Mouse (Mus musculus): ENCODE measurements around the gene Ptprm. TPM values are rescaled to one million over a fixed set of nuclear protein-coding genes. Genes with fewer than 3 reads are reported as not detected.

Gene Ptprm
- polyA plus RNA-seq, 1 experiment = 4.6 TPM

- H3K4me1 ChIP-seq (ENCODE audit: control insufficient read depth, insufficient read depth, low read length) = peaks cover 4% of the 10 kb centered on the region; the same call in 1 of the 2 replicates
- H3K27ac ChIP-seq (ENCODE audit: control insufficient read depth, insufficient read depth, low read depth, low read length) = no peak overlapping the region
- no peak overlapping the region for H3K4me3 ChIP-seq (ENCODE audit: control insufficient read depth, low read depth, low read length)
- TF ChIP-seq POLR2A (IDR thresholded peaks at IDR 0.05; ENCODE audit: control insufficient read depth, low read depth, low read length) = no peak
- no peak for TF ChIP-seq CTCF (IDR thresholded peaks at IDR 0.05; ENCODE audit: control insufficient read depth, insufficient read depth, insufficient replicate concordance, low read depth, low read length)
- H3K36me3 ChIP-seq (ENCODE audit: control insufficient read depth, insufficient read depth, low read length) = no peaks in the 10 kb centered on the region
- no peaks in the 10 kb centered on the region for H3K27me3 ChIP-seq (ENCODE audit: control insufficient read depth, insufficient read depth, low read length)
Measured at GRCm38 (mm10) chr17:67140502-67140901, 213.8 kb downstream of the Ptprm start.

GRCm38 (mm10) chr17:67138981-67139380, 215.3 kb downstream of the Ptprm start:
- H3K27ac ChIP-seq (ENCODE audit: control insufficient read depth, insufficient read depth, low read depth, low read length) = no peak overlapping the region
- peaks cover 4% of the 10 kb centered on the region; the same call in 1 of the 2 replicates for H3K4me1 ChIP-seq (ENCODE audit: control insufficient read depth, insufficient read depth, low read length)
- no peaks in the 10 kb centered on the region for H3K36me3 ChIP-seq (ENCODE audit: control insufficient read depth, insufficient read depth, low read length)
- H3K4me3 ChIP-seq (ENCODE audit: control insufficient read depth, low read depth, low read length) = no peak overlapping the region
- TF ChIP-seq CTCF (IDR thresholded peaks at IDR 0.05; ENCODE audit: control insufficient read depth, insufficient read depth, insufficient replicate concordance, low read depth, low read length) (no peak), POLR2A (IDR thresholded peaks at IDR 0.05; ENCODE audit: control insufficient read depth, low read depth, low read length) (no peak)
- no peaks in the 10 kb centered on the region for H3K27me3 ChIP-seq (ENCODE audit: control insufficient read depth, insufficient read depth, low read length)

GRCm38 (mm10) chr17:67136876-67137275, 217.4 kb downstream of the Ptprm start:
- Histone ChIP-seq H3K36me3 (ENCODE audit: control insufficient read depth, insufficient read depth, low read length) (no peaks in the 10 kb centered on the region), H3K4me1 (ENCODE audit: control insufficient read depth, insufficient read depth, low read length) (peaks cover 4% of the 10 kb centered on the region; the same call in 1 of the 2 replicates), H3K4me3 (ENCODE audit: control insufficient read depth, low read depth, low read length) (no peak overlapping the region), H3K27me3 (ENCODE audit: control insufficient read depth, insufficient read depth, low read length) (no peaks in the 10 kb centered on the region), H3K27ac (ENCODE audit: control insufficient read depth, insufficient read depth, low read depth, low read length) (no peak overlapping the region)
- TF ChIP-seq CTCF (IDR thresholded peaks at IDR 0.05; ENCODE audit: control insufficient read depth, insufficient read depth, insufficient replicate concordance, low read depth, low read length) (no peak), POLR2A (IDR thresholded peaks at IDR 0.05; ENCODE audit: control insufficient read depth, low read depth, low read length) (no peak)

- H3K36me3 ChIP-seq (ENCODE audit: control insufficient read depth, insufficient read depth, low read length) = no peaks in the 10 kb centered on the region
- H3K4me3 ChIP-seq (ENCODE audit: control insufficient read depth, low read depth, low read length) = no peak overlapping the region
- no peak overlapping the region for H3K27ac ChIP-seq (ENCODE audit: control insufficient read depth, insufficient read depth, low read depth, low read length)
- TF ChIP-seq POLR2A (IDR thresholded peaks at IDR 0.05; ENCODE audit: control insufficient read depth, low read depth, low read length) (no peak), CTCF (IDR thresholded peaks at IDR 0.05; ENCODE audit: control insufficient read depth, insufficient read depth, insufficient replicate concordance, low read depth, low read length) (no peak)
- H3K27me3 ChIP-seq (ENCODE audit: control insufficient read depth, insufficient read depth, low read length) = no peaks in the 10 kb centered on the region
- H3K4me1 ChIP-seq (ENCODE audit: control insufficient read depth, insufficient read depth, low read length) = peaks cover 4% of the 10 kb centered on the region; the same call in 1 of the 2 replicates
Measured at GRCm38 (mm10) chr17:67136421-67136820, 217.8 kb downstream of the Ptprm start.

GRCm38 (mm10) chr17:67134235-67134634, 220.0 kb downstream of the Ptprm start:
- Histone ChIP-seq H3K4me1 (ENCODE audit: control insufficient read depth, insufficient read depth, low read length) (peaks cover 3% of the 10 kb centered on the region; the same call in 1 of the 2 replicates), H3K4me3 (ENCODE audit: control insufficient read depth, low read depth, low read length) (no peak overlapping the region), H3K27me3 (ENCODE audit: control insufficient read depth, insufficient read depth, low read length) (no peaks in the 10 kb centered on the region), H3K27ac (ENCODE audit: control insufficient read depth, insufficient read depth, low read depth, low read length) (no peak overlapping the region), H3K36me3 (ENCODE audit: control insufficient read depth, insufficient read depth, low read length) (no peaks in the 10 kb centered on the region)
- TF ChIP-seq CTCF (IDR thresholded peaks at IDR 0.05; ENCODE audit: control insufficient read depth, insufficient read depth, insufficient replicate concordance, low read depth, low read length) (no peak), POLR2A (IDR thresholded peaks at IDR 0.05; ENCODE audit: control insufficient read depth, low read depth, low read length) (no peak)

GRCm38 (mm10) chr17:67133440-67134103, 220.7 kb downstream of the Ptprm start:
- H3K27ac ChIP-seq (ENCODE audit: control insufficient read depth, insufficient read depth, low read depth, low read length) = no peak overlapping the region
- no peak overlapping the region for H3K4me3 ChIP-seq (ENCODE audit: control insufficient read depth, low read depth, low read length)
- no peaks in the 10 kb centered on the region; the same call in 1 of the 2 replicates for H3K4me1 ChIP-seq (ENCODE audit: control insufficient read depth, insufficient read depth, low read length)
- TF ChIP-seq POLR2A (IDR thresholded peaks at IDR 0.05; ENCODE audit: control insufficient read depth, low read depth, low read length) = no peak
- TF ChIP-seq CTCF (IDR thresholded peaks at IDR 0.05; ENCODE audit: control insufficient read depth, insufficient read depth, insufficient replicate concordance, low read depth, low read length) = no peak
- no peaks in the 10 kb centered on the region for H3K27me3 ChIP-seq (ENCODE audit: control insufficient read depth, insufficient read depth, low read length)
- no peaks in the 10 kb centered on the region for H3K36me3 ChIP-seq (ENCODE audit: control insufficient read depth, insufficient read depth, low read length)

- no peak overlapping the region for H3K4me3 ChIP-seq (ENCODE audit: control insufficient read depth, low read depth, low read length)
- H3K27me3 ChIP-seq (ENCODE audit: control insufficient read depth, insufficient read depth, low read length) = no peaks in the 10 kb centered on the region
- no peak overlapping the region for H3K27ac ChIP-seq (ENCODE audit: control insufficient read depth, insufficient read depth, low read depth, low read length)
- H3K4me1 ChIP-seq (ENCODE audit: control insufficient read depth, insufficient read depth, low read length) = no peaks in the 10 kb centered on the region; the same call in 1 of the 2 replicates
- no peak for TF ChIP-seq POLR2A (IDR thresholded peaks at IDR 0.05; ENCODE audit: control insufficient read depth, low read depth, low read length)
- TF ChIP-seq CTCF (IDR thresholded peaks at IDR 0.05; ENCODE audit: control insufficient read depth, insufficient read depth, insufficient replicate concordance, low read depth, low read length) = no peak
- H3K36me3 ChIP-seq (ENCODE audit: control insufficient read depth, insufficient read depth, low read length) = no peaks in the 10 kb centered on the region
Measured at GRCm38 (mm10) chr17:67133026-67133425, 221.2 kb downstream of the Ptprm start.
